Mouse (Mus musculus): ENCODE measurements around the gene Frmd4b. TPM values are rescaled to one million over a fixed set of nuclear protein-coding genes. Genes with fewer than 3 reads are reported as not detected.

Gene Frmd4b
- polyA plus RNA-seq, 1 experiment from 2014 or later, result 10.6 TPM

- Histone ChIP-seq H3K27me3 (replicated peaks; ENCODE audit: control insufficient read depth, insufficient read depth, low read length) (no peaks in the 10 kb centered on the region), H3K36me3 (ENCODE audit: control insufficient read depth, insufficient read depth, low read length) (no peaks in the 10 kb centered on the region), H3K27ac (ENCODE audit: low read length) (no peak overlapping the region), H3K4me2 (ENCODE audit: low read depth, low read length) (no peak overlapping the region), H3K4me3 (ENCODE audit: low read length) (no peak overlapping the region), H3K4me1 (ENCODE audit: control insufficient read depth, insufficient read depth, low read length) (no peaks in the 10 kb centered on the region), H3K9ac (ENCODE audit: low read depth, low read length) (no peak overlapping the region), H3K9me3 (ENCODE audit: control insufficient read depth, low read length) (no peaks in the 10 kb centered on the region)
- ATAC-seq, result no peak
- 79% methylated on average over 7 of the region's 7 CpGs for WGBS
These were observed 41.2 kb downstream of the Frmd4b start for GRCm38 (mm10) chr6:97576096-97576495.

GRCm38 (mm10) chr6:97574973-97575372 lies 42.4 kb downstream of the Frmd4b start:
- no peaks in the 10 kb centered on the region for H3K27me3 ChIP-seq (replicated peaks; ENCODE audit: control insufficient read depth, insufficient read depth, low read length)
- no peak overlapping the region for H3K9ac ChIP-seq (ENCODE audit: low read depth, low read length)
- H3K27ac ChIP-seq (ENCODE audit: low read length), result no peak overlapping the region
- no peaks in the 10 kb centered on the region for H3K9me3 ChIP-seq (ENCODE audit: control insufficient read depth, low read length)
- 80% methylated on average over 5 of the region's 5 CpGs for WGBS
- no peak for ATAC-seq
- H3K4me2 ChIP-seq (ENCODE audit: low read depth, low read length), result no peak overlapping the region
- no peaks in the 10 kb centered on the region for H3K36me3 ChIP-seq (ENCODE audit: control insufficient read depth, insufficient read depth, low read length)
- no peaks in the 10 kb centered on the region for H3K4me1 ChIP-seq (ENCODE audit: control insufficient read depth, insufficient read depth, low read length)
- no peak overlapping the region for H3K4me3 ChIP-seq (ENCODE audit: low read length)

GRCm38 (mm10) chr6:97572226-97572625 lies 45.1 kb downstream of the Frmd4b start:
- no peaks in the 10 kb centered on the region for H3K36me3 ChIP-seq (ENCODE audit: control insufficient read depth, insufficient read depth, low read length)
- no peak for ATAC-seq
- no peak overlapping the region for H3K4me2 ChIP-seq (ENCODE audit: low read depth, low read length)
- WGBS, result 81% methylated on average over 5 of the region's 5 CpGs
- no peaks in the 10 kb centered on the region for H3K27me3 ChIP-seq (replicated peaks; ENCODE audit: control insufficient read depth, insufficient read depth, low read length)
- no peak overlapping the region for H3K27ac ChIP-seq (ENCODE audit: low read length)
- no peaks in the 10 kb centered on the region for H3K9me3 ChIP-seq (ENCODE audit: control insufficient read depth, low read length)
- no peak overlapping the region for H3K4me3 ChIP-seq (ENCODE audit: low read length)
- H3K4me1 ChIP-seq (ENCODE audit: control insufficient read depth, insufficient read depth, low read length), result 0 out of 2 replicates have a peak, but pooled peaks cover 3% of the 10 kb centered on the region
- no peak overlapping the region for H3K9ac ChIP-seq (ENCODE audit: low read depth, low read length)

GRCm38 (mm10) chr6:97568538-97568937 lies 48.8 kb downstream of the Frmd4b start:
- H3K4me3 ChIP-seq (ENCODE audit: low read length), result no peak overlapping the region
- no peak overlapping the region for H3K9ac ChIP-seq (ENCODE audit: low read depth, low read length)
- no peaks in the 10 kb centered on the region for H3K27me3 ChIP-seq (replicated peaks; ENCODE audit: control insufficient read depth, insufficient read depth, low read length)
- ATAC-seq, result no peak
- WGBS, result 29% methylated on average over 6 of the region's 6 CpGs
- H3K4me2 ChIP-seq (ENCODE audit: low read depth, low read length), result no peak overlapping the region
- H3K36me3 ChIP-seq (ENCODE audit: control insufficient read depth, insufficient read depth, low read length), result no peaks in the 10 kb centered on the region
- H3K4me1 ChIP-seq (ENCODE audit: control insufficient read depth, insufficient read depth, low read length), result 0 out of 2 replicates have a peak, but pooled peaks cover 3% of the 10 kb centered on the region
- no peaks in the 10 kb centered on the region for H3K9me3 ChIP-seq (ENCODE audit: control insufficient read depth, low read length)
- H3K27ac ChIP-seq (ENCODE audit: low read length), result no peak overlapping the region

GRCm38 (mm10) chr6:97566746-97567145 lies 50.6 kb downstream of the Frmd4b start:
- Histone ChIP-seq H3K4me3 (ENCODE audit: low read length) (no peak overlapping the region), H3K4me1 (ENCODE audit: control insufficient read depth, insufficient read depth, low read length) (0 out of 2 replicates have a peak, but pooled peaks cover 3% of the 10 kb centered on the region), H3K9me3 (ENCODE audit: control insufficient read depth, low read length) (no peaks in the 10 kb centered on the region), H3K27me3 (replicated peaks; ENCODE audit: control insufficient read depth, insufficient read depth, low read length) (no peaks in the 10 kb centered on the region), H3K4me2 (ENCODE audit: low read depth, low read length) (no peak overlapping the region), H3K27ac (ENCODE audit: low read length) (no peak overlapping the region), H3K9ac (ENCODE audit: low read depth, low read length) (no peak overlapping the region), H3K36me3 (ENCODE audit: control insufficient read depth, insufficient read depth, low read length) (no peaks in the 10 kb centered on the region)
- ATAC-seq, result no peak
- WGBS, result 74% methylated on average over 4 of the region's 4 CpGs

GRCm38 (mm10) chr6:97557147-97557546 lies 60.2 kb downstream of the Frmd4b start:
- Histone ChIP-seq H3K9me3 (ENCODE audit: control insufficient read depth, low read length) (no peaks in the 10 kb centered on the region), H3K4me1 (ENCODE audit: control insufficient read depth, insufficient read depth, low read length) (no peaks in the 10 kb centered on the region), H3K9ac (ENCODE audit: low read depth, low read length) (no peak overlapping the region), H3K27me3 (replicated peaks; ENCODE audit: control insufficient read depth, insufficient read depth, low read length) (no peaks in the 10 kb centered on the region), H3K27ac (ENCODE audit: low read length) (no peak overlapping the region), H3K4me3 (ENCODE audit: low read length) (no peak overlapping the region), H3K4me2 (ENCODE audit: low read depth, low read length) (no peak overlapping the region), H3K36me3 (ENCODE audit: control insufficient read depth, insufficient read depth, low read length) (no peaks in the 10 kb centered on the region)
- 71% methylated on average over 8 of the region's 8 CpGs for WGBS
- no peak for ATAC-seq

GRCm38 (mm10) chr6:97555637-97556036 lies 61.7 kb downstream of the Frmd4b start:
- WGBS, result 93% methylated on average over 7 of the region's 7 CpGs
- no peaks in the 10 kb centered on the region for H3K27me3 ChIP-seq (replicated peaks; ENCODE audit: control insufficient read depth, insufficient read depth, low read length)
- ATAC-seq, result no peak

GRCm38 (mm10) chr6:97553431-97553830 lies 63.9 kb downstream of the Frmd4b start:
- no peak for ATAC-seq

More at GRCm38 (mm10) chr6:97555637-97556036, 61.7 kb downstream of the Frmd4b start:
- Histone ChIP-seq H3K4me1 (ENCODE audit: control insufficient read depth, insufficient read depth, low read length) (no peaks in the 10 kb centered on the region), H3K4me2 (ENCODE audit: low read depth, low read length) (no peak overlapping the region), H3K36me3 (ENCODE audit: control insufficient read depth, insufficient read depth, low read length) (no peaks in the 10 kb centered on the region), H3K9me3 (ENCODE audit: control insufficient read depth, low read length) (no peaks in the 10 kb centered on the region), H3K9ac (ENCODE audit: low read depth, low read length) (no peak overlapping the region), H3K4me3 (ENCODE audit: low read length) (no peak overlapping the region), H3K27ac (ENCODE audit: low read length) (no peak overlapping the region)

GRCm38 (mm10) chr6:97552573-97552972 lies 64.8 kb downstream of the Frmd4b start:
- Histone ChIP-seq H3K4me2 (ENCODE audit: low read depth, low read length) (no peak overlapping the region), H3K9ac (ENCODE audit: low read depth, low read length) (no peak overlapping the region), H3K27me3 (replicated peaks; ENCODE audit: control insufficient read depth, insufficient read depth, low read length) (no peaks in the 10 kb centered on the region), H3K9me3 (ENCODE audit: control insufficient read depth, low read length) (no peaks in the 10 kb centered on the region), H3K4me3 (ENCODE audit: low read length) (no peak overlapping the region), H3K27ac (ENCODE audit: low read length) (no peak overlapping the region), H3K4me1 (ENCODE audit: control insufficient read depth, insufficient read depth, low read length) (no peaks in the 10 kb centered on the region), H3K36me3 (ENCODE audit: control insufficient read depth, insufficient read depth, low read length) (no peaks in the 10 kb centered on the region)
- 94% methylated on average over 3 of the region's 3 CpGs for WGBS
- ATAC-seq, result no peak

More at GRCm38 (mm10) chr6:97553431-97553830, 63.9 kb downstream of the Frmd4b start:
- no peaks in the 10 kb centered on the region for H3K27me3 ChIP-seq (replicated peaks; ENCODE audit: control insufficient read depth, insufficient read depth, low read length)
- H3K36me3 ChIP-seq (ENCODE audit: control insufficient read depth, insufficient read depth, low read length), result no peaks in the 10 kb centered on the region
- H3K4me1 ChIP-seq (ENCODE audit: control insufficient read depth, insufficient read depth, low read length), result no peaks in the 10 kb centered on the region
- 67% methylated on average over 4 of the region's 4 CpGs for WGBS
- H3K9me3 ChIP-seq (ENCODE audit: control insufficient read depth, low read length), result no peaks in the 10 kb centered on the region
- H3K9ac ChIP-seq (ENCODE audit: low read depth, low read length), result no peak overlapping the region
- H3K4me2 ChIP-seq (ENCODE audit: low read depth, low read length), result no peak overlapping the region
- no peak overlapping the region for H3K27ac ChIP-seq (ENCODE audit: low read length)
- no peak overlapping the region for H3K4me3 ChIP-seq (ENCODE audit: low read length)

- ATAC-seq, result no peak
- Histone ChIP-seq H3K9ac (ENCODE audit: low read depth, low read length) (no peak overlapping the region), H3K36me3 (ENCODE audit: control insufficient read depth, insufficient read depth, low read length) (no peaks in the 10 kb centered on the region), H3K4me3 (ENCODE audit: low read length) (no peak overlapping the region), H3K27ac (ENCODE audit: low read length) (no peak overlapping the region), H3K27me3 (replicated peaks; ENCODE audit: control insufficient read depth, insufficient read depth, low read length) (no peaks in the 10 kb centered on the region), H3K4me2 (ENCODE audit: low read depth, low read length) (no peak overlapping the region), H3K4me1 (ENCODE audit: control insufficient read depth, insufficient read depth, low read length) (no peaks in the 10 kb centered on the region), H3K9me3 (ENCODE audit: control insufficient read depth, low read length) (no peaks in the 10 kb centered on the region)
- WGBS, result 60% methylated on average over 8 of the region's 8 CpGs
These were observed 65.5 kb downstream of the Frmd4b start for GRCm38 (mm10) chr6:97551884-97552283.
